In genomic region chr11:80136786-80137185, GRCm38 (mm10) we compare ENCODE assay signal across 21 mouse cellular contexts. TPM values are rescaled to one million over a fixed set of nuclear protein-coding genes. Genes with fewer than 3 reads are reported as not detected.
DNase-seq lines count a peak whose midpoint lies in the region; ATAC-seq and TF ChIP-seq lines count a peak whose summit lies in the region.
"Had no signal": no experiment of that assay in that cellular context is flagged by ENCODE, and none has a peak within 500 bp of the region (broad histone marks: within the 10 kb centered on the region; RNA-seq: fewer than 3 reads in every experiment).

No protein-coding gene starts in this region.

- no peak overlapping the region for H3K27ac ChIP-seq in heart, adult 2 months
- H3K27ac ChIP-seq: gastrocnemius, adult 2 months; heart, embryonic 13.5 days; hindbrain, embryonic 14.5 days; left cerebral cortex, adult 2 months; midbrain, embryonic 13.5 days; neural tube, embryonic 13.5 days had no signal

- H3K4me3 ChIP-seq in heart, adult 2 months = no peak overlapping the region
- H3K4me3 ChIP-seq: gastrocnemius, adult 2 months; heart, embryonic 13.5 days; left cerebral cortex, adult 2 months; midbrain, embryonic 13.5 days; neural tube, embryonic 13.5 days had no signal

- H3K79me2 ChIP-seq in heart, adult 2 months (replicated peaks; ENCODE audit: control insufficient read depth, insufficient read depth, low read length) = no peaks in the 10 kb centered on the region

- H3K36me3 ChIP-seq in heart, adult 2 months (ENCODE audit: control insufficient read depth, insufficient read depth, low read length) = no peaks in the 10 kb centered on the region; the same call in 1 of the 2 replicates

- H3K4me1 ChIP-seq in heart, adult 2 months (ENCODE audit: control insufficient read depth, insufficient read depth, low read length) = no peaks in the 10 kb centered on the region

- intact Hi-C loops in heart, adult 2 months (cut with DNase I) = no loop called here

- POLR2A ChIA-PET in Patski (lab: Charles Lee) = interaction anchor here (0.6 kb wide), 1 partner anchor 40 kb away, joined by 3 read pairs; no protein-coding TSS in a partner anchor

- no peaks in the 10 kb centered on the region for H3K27me3 ChIP-seq in heart, adult 2 months (ENCODE audit: control insufficient read depth, insufficient read depth, low read length)
- no peaks in the 10 kb centered on the region for H3K27me3 ChIP-seq in Patski
- H3K27me3 ChIP-seq: heart, embryonic 13.5 days; midbrain, embryonic 13.5 days; neural tube, embryonic 13.5 days had no signal

- CTCF ChIA-PET in Patski (lab: Charles Lee) = interaction anchor here (0.6 to 0.7 kb wide), 2 partner anchors 14 to 19 kb away, joined by 3 to 4 read pairs; no protein-coding TSS in a partner anchor

- ATAC-seq in Patski = no peak
- no peak for ATAC-seq in megakaryocyte, adult 5-6 weeks (ENCODE audit: poor library complexity, severe bottlenecking)
- ATAC-seq: activated CD4-positive, CD25-positive, alpha-beta regulatory T cell, adult 4 months; midbrain, embryonic 13.5 days had no signal

- no peak for TF ChIP-seq POLR2A in heart, adult 2 months (IDR thresholded peaks at IDR 0.05; ENCODE audit: insufficient read depth, low read depth, low read length)

- H3K9ac ChIP-seq in heart, adult 2 months (ENCODE audit: low read depth, low read length) = no peak overlapping the region
- H3K9ac ChIP-seq: heart, embryonic 13.5 days; hindbrain, embryonic 14.5 days; midbrain, embryonic 13.5 days; neural tube, embryonic 13.5 days had no signal

- 82% methylated on average over 13 of the region's 13 CpGs for WGBS in heart, adult 2 months

- TF ChIP-seq CTCF in heart, adult 2 months (IDR thresholded peaks at IDR 0.05) = no peak
- no peak for TF ChIP-seq CTCF in Patski (IDR thresholded peaks at IDR 0.05)

- TF ChIP-seq EP300 in heart, adult 2 months (IDR thresholded peaks at IDR 0.05; ENCODE audit: insufficient read depth, low read depth, low read length) = no peak

- in situ Hi-C loops in Patski (cut with MboI; ENCODE audit: low pct_unique_long_range_greater_than_20kb) = no loop called here

- DNase-seq in heart, adult 11 months = peak; percentile 81
- DNase-seq in heart, adult 2 months = no peak
- peak; percentile 13 for DNase-seq in thymus, postnatal 14 days
- no peak for DNase-seq in thymus, postnatal 4 days
- DNase-seq in Patski (ENCODE audit: low read depth, low spot score) = peak; percentile 31
- DNase-seq in heart, adult 9 months (ENCODE audit: low spot score in 2 of 2) = no peak
- DNase-seq: cerebellum, adult 11 months; cerebellum, postnatal 14 days; gastrocnemius, adult 2 months; kidney, adult 8-10 months; kidney, postnatal 14 days; left cerebral cortex, postnatal 4 days; liver; lung, postnatal 10 days had no signal

RNA-seq across cellular contexts. Expression of gene Tefm, which starts 5.2 kb away (rescaled TPM):
- 10 to 100 TPM; 24.4 to 28.7 TPM for total RNA-seq in heart, adult 2 months (2021)
- polyA plus RNA-seq in heart, adult 2 months (2012; rRNA removed) = 14.7 and 21.3 TPM in 2 replicates
- 26.0 TPM for polyA plus RNA-seq in Patski (2021)
- total RNA-seq in megakaryocyte, adult 5-6 weeks (2015) = 9.7 and 11.4 TPM in 2 replicates
- total RNA-seq in megakaryocyte, adult 5-6 weeks (2017) = 10.4 and 11.4 TPM in 2 replicates

RNA-seq across cellular contexts. Expression of gene Adap2, which starts 17.1 kb away (rescaled TPM):
- 10 to 100 TPM; 10.5 to 11.0 TPM for total RNA-seq in heart, adult 2 months (2021)
- polyA plus RNA-seq in heart, adult 2 months (2012; rRNA removed) = 5.5 and 8.1 TPM in 2 replicates
- 0.19 TPM for polyA plus RNA-seq in Patski (2021)
- total RNA-seq in megakaryocyte, adult 5-6 weeks (2015) = 2.7 and 3.7 TPM in 2 replicates
- 4.2 and 5.8 TPM in 2 replicates for total RNA-seq in megakaryocyte, adult 5-6 weeks (2017)

RNA-seq across cellular contexts. Expression of gene Rnf135, which starts 46.9 kb away (rescaled TPM):
- total RNA-seq in heart, adult 2 months (2021) = 1 to 10 TPM; 4.4 to 4.6 TPM
- 5.4 and 6.3 TPM in 2 replicates for polyA plus RNA-seq in heart, adult 2 months (2012; rRNA removed)
- polyA plus RNA-seq in Patski (2021) = 14.0 TPM
- total RNA-seq in megakaryocyte, adult 5-6 weeks (2015) = 4.8 and 9.1 TPM in 2 replicates
- 4.4 and 4.7 TPM in 2 replicates for total RNA-seq in megakaryocyte, adult 5-6 weeks (2017)

RNA-seq across cellular contexts. Expression of gene Atad5, which starts 47.6 kb away (rescaled TPM):
- total RNA-seq in heart, adult 2 months (2021) = under 1 TPM; 0.70 to 0.84 TPM
- 0.27 and 0.44 TPM in 2 replicates for polyA plus RNA-seq in heart, adult 2 months (2012; rRNA removed)
- 4.5 TPM for polyA plus RNA-seq in Patski (2021)
- 22.8 and 23.3 TPM in 2 replicates for total RNA-seq in megakaryocyte, adult 5-6 weeks (2015)
- 18.0 and 27.4 TPM in 2 replicates for total RNA-seq in megakaryocyte, adult 5-6 weeks (2017)

RNA-seq across cellular contexts. Expression of gene Crlf3, which starts 56.0 kb away (rescaled TPM):
- 10 to 100 TPM; 10.8 to 10.9 TPM for total RNA-seq in heart, adult 2 months (2021)
- polyA plus RNA-seq in heart, adult 2 months (2012; rRNA removed) = 8.0 and 11.7 TPM in 2 replicates
- 27.9 TPM for polyA plus RNA-seq in Patski (2021)
- total RNA-seq in megakaryocyte, adult 5-6 weeks (2015) = 87.6 and 93.5 TPM in 2 replicates
- 121 and 127 TPM in 2 replicates for total RNA-seq in megakaryocyte, adult 5-6 weeks (2017)

Comparison
In these comparisons a context has a peak if more than half of its experiments do, and no peak if none do; other contexts are left out.
1. DNase-seq: peak in heart, adult 11 months (single experiment), thymus, postnatal 14 days (single experiment) and Patski (single experiment); none in heart, adult 2 months (0 of 2), thymus, postnatal 4 days (single experiment) and heart, adult 9 months (0 of 2).